Mouse (Mus musculus) frontal cortex, postnatal 36 days (tissue): ENCODE results near the gene Sema3a.

ENCODE experiments used
- DNase-seq, 2 experiments: peaks; one replicate each; pipeline ENCODE4 v3.0.0; 2022; ENCODE audit warnings: low spot score in 2 of 2

The Sema3a gene

GRCm38 (mm10) chr5:13421276-13421925 is 296.2 kb downstream of the Sema3a start:
- DNase-seq, result peak in 1 of 2 experiments; percentile 26

- DNase-seq, result no peak
These were observed 303.5 kb downstream of the Sema3a start for GRCm38 (mm10) chr5:13428702-13429101.

GRCm38 (mm10) chr5:13431827-13432226 is 306.6 kb downstream of the Sema3a start:
- DNase-seq, result no peak

GRCm38 (mm10) chr5:13432574-13432973 is 307.4 kb downstream of the Sema3a start:
- no peak for DNase-seq

GRCm38 (mm10) chr5:13433303-13433702 is 308.1 kb downstream of the Sema3a start:
- DNase-seq, result no peak

GRCm38 (mm10) chr5:13441112-13441511 is 315.9 kb downstream of the Sema3a start:
- no peak for DNase-seq

- DNase-seq, result no peak
These were observed 335.2 kb downstream of the Sema3a start for GRCm38 (mm10) chr5:13460182-13461001.

- DNase-seq, result peak in 1 of 2 experiments; percentile 20
These were observed 343.6 kb downstream of the Sema3a start for GRCm38 (mm10) chr5:13468856-13469255.

GRCm38 (mm10) chr5:13469401-13469800 is 344.2 kb downstream of the Sema3a start:
- DNase-seq, result peak in 1 of 2 experiments; percentile 19

- peak in 1 of 2 experiments; percentile 28 for DNase-seq
These were observed 345.1 kb downstream of the Sema3a start for GRCm38 (mm10) chr5:13470057-13470905.

- peak in 1 of 2 experiments; percentile 21 for DNase-seq
These were observed 352.4 kb downstream of the Sema3a start for GRCm38 (mm10) chr5:13477653-13478052.

- DNase-seq, result no peak
These were observed 363.5 kb downstream of the Sema3a start for GRCm38 (mm10) chr5:13488671-13489070.

GRCm38 (mm10) chr5:13495967-13496366 is 370.8 kb downstream of the Sema3a start:
- peak in 1 of 2 experiments; percentile 19 for DNase-seq

- DNase-seq, result peak; percentile 28 to 71
These were observed 374.6 kb downstream of the Sema3a start for GRCm38 (mm10) chr5:13499835-13500234.

- no peak for DNase-seq
These were observed 380.8 kb downstream of the Sema3a start for GRCm38 (mm10) chr5:13505839-13506499.

GRCm38 (mm10) chr5:13509163-13509562 is 383.9 kb downstream of the Sema3a start:
- DNase-seq, result no peak

- no peak for DNase-seq
These were observed 391.8 kb downstream of the Sema3a start for GRCm38 (mm10) chr5:13517018-13517417.

GRCm38 (mm10) chr5:13525597-13525996 is 400.4 kb downstream of the Sema3a start:
- no peak for DNase-seq

GRCm38 (mm10) chr5:13527037-13527464 is 401.8 kb downstream of the Sema3a start:
- no peak for DNase-seq

GRCm38 (mm10) chr5:13529226-13529625 is 404.0 kb downstream of the Sema3a start:
- DNase-seq, result no peak

GRCm38 (mm10) chr5:13547472-13548209 is 422.4 kb downstream of the Sema3a start:
- DNase-seq, result no peak
